8 mouse cellular contexts compared by ENCODE assay signal in the genomic region with DNA sequence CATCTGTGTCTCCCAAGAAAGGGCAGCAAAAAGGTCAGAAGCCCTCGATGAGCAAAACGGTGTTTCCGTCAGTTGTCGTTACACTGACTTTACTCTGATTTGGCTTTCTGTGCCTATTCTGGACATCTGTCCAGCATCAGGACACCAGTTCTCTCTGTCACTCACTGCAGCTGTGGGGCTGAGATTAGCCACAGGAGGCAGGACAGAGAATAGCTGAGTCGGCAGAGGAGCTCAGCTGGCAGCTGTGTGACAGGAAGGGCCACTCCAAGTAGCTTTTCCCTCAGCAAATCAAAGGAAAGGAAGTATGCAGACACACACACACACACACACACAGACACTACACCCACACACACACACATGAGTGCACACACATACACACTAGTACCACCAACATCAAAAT. TPM values are rescaled to one million over a fixed set of nuclear protein-coding genes. Genes with fewer than 3 reads are reported as not detected.
DNase-seq lines count a peak whose midpoint lies in the region; ATAC-seq lines count a peak whose summit lies in the region.

No protein-coding gene starts in this region.

- peak; percentile 2 to 9 for DNase-seq in left cerebral cortex, postnatal 14 days (ENCODE audit: low spot score in 2 of 2)
- no peak for DNase-seq in left cerebral cortex, adult 18-20 months (ENCODE audit: low spot score in 2 of 2)
- DNase-seq in embryo, embryonic 11.5 days (ENCODE audit: low read depth, low spot score) = peak; percentile 7
- peak; percentile 3 for DNase-seq in heart, postnatal 25 days (ENCODE audit: low spot score)
- peak; percentile 23 for DNase-seq in lung, postnatal 14 days
- no peak for DNase-seq in ovary, postnatal 10 days (ENCODE audit: low spot score)
- DNase-seq in thymus, adult 18-20 months = no peak

- intact Hi-C loops in left cerebral cortex, postnatal 14 days (cut with DNase I) = no loop called here
- intact Hi-C loops in heart, postnatal 25 days (cut with DNase I) = no loop called here

- ATAC-seq in granulocyte monocyte progenitor cell, adult 5-6 weeks (replicated peaks; ENCODE audit: poor library complexity, severe bottlenecking) = no peak

RNA-seq across cellular contexts. Expression of a gene that starts 46.0 kb away (rescaled TPM):
- total RNA-seq in left cerebral cortex, postnatal 14 days (2021) = 10 to 100 TPM; 42.8 to 43.4 TPM
- total RNA-seq in left cerebral cortex, adult 18-20 months (2021) = 10 to 100 TPM; 41.9 to 43.2 TPM
- 1 to 10 TPM; 5.7 to 7.2 TPM for total RNA-seq in heart, postnatal 25 days (2021)
- 4.0 and 5.7 TPM in 2 replicates for total RNA-seq in granulocyte monocyte progenitor cell, adult 5-6 weeks (2014; fragmentation: Nextera tagmentation)
- total RNA-seq in granulocyte monocyte progenitor cell, adult 5-6 weeks (2017) = 3.8 and 4.4 TPM in 2 replicates

Comparison
In these comparisons a context has a peak if more than half of its experiments do, and no peak if none do; other contexts are left out.
1. DNase-seq: peak in left cerebral cortex, postnatal 14 days (2 of 2), embryo, embryonic 11.5 days (single experiment), heart, postnatal 25 days (single experiment) and lung, postnatal 14 days (single experiment); none in left cerebral cortex, adult 18-20 months (0 of 2), ovary, postnatal 10 days (single experiment) and thymus, adult 18-20 months (0 of 2).
2. RNA of a gene that starts 46.0 kb away (total RNA-seq): 42.8 to 43.4 TPM in left cerebral cortex, postnatal 14 days and 41.9 to 43.2 TPM in left cerebral cortex, adult 18-20 months; 5.7 to 7.2 TPM in heart, postnatal 25 days and 3.8 to 5.7 TPM in granulocyte monocyte progenitor cell, adult 5-6 weeks; every median in the first group is over 4 times any median in the second.